Mouse (Mus musculus) hindbrain, embryonic 11.5 days (tissue): ENCODE measurements at regions not wholly inside any gene's neighbourhood (a gene's known extent, or its start where the extent isn't known, plus 50 kb on each side); places are given as distances from the start of the nearest gene placed in this dataset.
"Not testable (repeated sequence)": the region's sequence is repeated elsewhere in the genome, so short reads cannot be mapped to it uniquely, and the experiment has no call there.

Experiments
- ATAC-seq: fragments of 200-750 bp; cut with Nextera tagmentation; 2 replicates; pipeline ENCODE4 v1.8.0; 2017; ENCODE audit warnings: mild to moderate bottlenecking, moderate TSS enrichment, moderate library complexity; ENCODE audit not compliant: low FRiP score
- DNase-seq: peaks from one replicate; pipeline ENCODE4 v3.0.0-alpha.2; 2015; ENCODE audit warnings: low spot score
- H3K27ac ChIP-seq: fragments of 300-500 bp; sonication (generic); 2 replicates; pipeline ENCODE4 v1.5.1; 2014; ENCODE audit warnings: mild to moderate bottlenecking, low read depth, low read length
- H3K27me3 ChIP-seq: fragments of 300-500 bp; sonication (generic); 2 replicates; pipeline ENCODE4 v1.6.1; 2014; ENCODE audit warnings: mild to moderate bottlenecking, low read length, moderate library complexity, mixed read lengths; ENCODE audit not compliant: control insufficient read depth, insufficient read depth
- H3K36me3 ChIP-seq: fragments of 300-500 bp; sonication (generic); 2 replicates; pipeline ENCODE4 v1.6.1; 2014; ENCODE audit warnings: mild to moderate bottlenecking, low read length, moderate library complexity, mixed read lengths; ENCODE audit not compliant: control insufficient read depth, insufficient read depth
- H3K4me1 ChIP-seq: fragments of 300-500 bp; sonication (generic); replicated peaks from 2 replicates; pipeline ENCODE4 v1.6.1; 2014; ENCODE audit warnings: low read length, mixed read lengths; ENCODE audit not compliant: control insufficient read depth, insufficient read depth
- H3K4me2 ChIP-seq: fragments of 300-500 bp; sonication (generic); replicated peaks from 2 replicates; pipeline ENCODE4 v1.6.1; 2014; ENCODE audit warnings: mild to moderate bottlenecking, low read depth, low read length
- H3K4me3 ChIP-seq: fragments of 300-500 bp; sonication (generic); 2 replicates; pipeline ENCODE4 v1.5.1; 2014; ENCODE audit warnings: low read depth, low read length
- H3K9ac ChIP-seq: fragments of 300-500 bp; sonication (generic); 2 replicates; pipeline ENCODE4 v1.6.1; 2014; ENCODE audit warnings: low read depth, low read length
- H3K9me3 ChIP-seq: fragments of 300-500 bp; sonication (generic); 2 replicates; pipeline ENCODE4 v1.6.1; 2016; ENCODE audit warnings: low read length; ENCODE audit not compliant: control insufficient read depth
- WGBS: fragments of 180-500 bp; shearing (Covaris S2); extraction: QIAGEN DNeasy Blood & Tissue Kit; methylation state at CpG from one replicate; pipeline ENCODE4 v1.1.7; 2014; 5-methylcytosine and 5-hydroxymethylcytosine counted together

GRCm38 (mm10) chr9:12611994-12612393 lies 633.6 kb downstream of the Jrkl start:
- not testable (repeated sequence) for ATAC-seq, H3K4me2 ChIP-seq, H3K4me1 ChIP-seq, H3K27me3 ChIP-seq, H3K9me3 ChIP-seq, H3K36me3 ChIP-seq, H3K9ac ChIP-seq, DNase-seq, H3K4me3 ChIP-seq, H3K27ac ChIP-seq
- WGBS = 91% methylated on average over 8 of the region's 8 CpGs

- Histone ChIP-seq H3K27me3 (no peaks in the 10 kb centered on the region), H3K4me1 (no peaks in the 10 kb centered on the region), H3K36me3 (no peaks in the 10 kb centered on the region), H3K4me3 (no peak overlapping the region), H3K4me2 (no peak overlapping the region), H3K9me3 (no peaks in the 10 kb centered on the region), H3K9ac (no peak overlapping the region), H3K27ac (no peak overlapping the region)
- ATAC-seq (peak; percentile 69), DNase-seq (no peak)
- WGBS = 61% methylated on average over 3 of the region's 3 CpGs
Observed at GRCm38 (mm10) chr9:12598113-12598650, 647.4 kb downstream of the Jrkl start.

GRCm38 (mm10) chr9:12587289-12588057 lies 658.2 kb downstream of the Jrkl start:
- DNase-seq (peak; percentile 19), ATAC-seq (peak; percentile 81)
- H3K9ac ChIP-seq = no peak overlapping the region
- H3K4me3 ChIP-seq = no peak overlapping the region
- no peak overlapping the region for H3K27ac ChIP-seq
- H3K4me2 ChIP-seq = no peak overlapping the region
- no peaks in the 10 kb centered on the region for H3K27me3 ChIP-seq
- no peaks in the 10 kb centered on the region for H3K9me3 ChIP-seq
- no peaks in the 10 kb centered on the region for H3K4me1 ChIP-seq
- no peaks in the 10 kb centered on the region for H3K36me3 ChIP-seq
